Mouse (Mus musculus): Measurements from ENCODE around the gene Pax8.
A peak's percentile ranks its signal among the peaks of the same experiment; 100 is the strongest.

The Pax8 gene

DNA sequence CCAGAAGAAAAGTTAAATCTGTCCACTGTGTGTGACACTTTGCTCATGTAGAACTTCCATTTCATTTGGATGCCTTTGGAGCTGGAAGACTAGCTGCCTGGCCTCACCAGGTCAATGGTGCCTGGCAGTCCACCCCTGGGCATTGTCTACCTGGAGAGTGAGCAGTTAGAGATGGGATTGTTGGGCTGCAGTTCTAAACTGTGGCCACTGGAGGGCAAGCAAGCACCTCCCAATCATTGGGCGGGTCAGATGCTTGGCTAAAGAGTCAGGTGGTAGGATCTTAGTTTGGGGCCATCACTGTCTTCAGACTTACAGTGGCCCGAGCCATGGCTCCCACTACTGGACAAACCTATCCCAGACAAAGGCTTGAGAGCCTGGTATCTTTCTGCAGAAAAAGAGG is 66.2 kb downstream of the Pax8 start:
- peak; percentile 59 to 63 for DNase-seq

DNA sequence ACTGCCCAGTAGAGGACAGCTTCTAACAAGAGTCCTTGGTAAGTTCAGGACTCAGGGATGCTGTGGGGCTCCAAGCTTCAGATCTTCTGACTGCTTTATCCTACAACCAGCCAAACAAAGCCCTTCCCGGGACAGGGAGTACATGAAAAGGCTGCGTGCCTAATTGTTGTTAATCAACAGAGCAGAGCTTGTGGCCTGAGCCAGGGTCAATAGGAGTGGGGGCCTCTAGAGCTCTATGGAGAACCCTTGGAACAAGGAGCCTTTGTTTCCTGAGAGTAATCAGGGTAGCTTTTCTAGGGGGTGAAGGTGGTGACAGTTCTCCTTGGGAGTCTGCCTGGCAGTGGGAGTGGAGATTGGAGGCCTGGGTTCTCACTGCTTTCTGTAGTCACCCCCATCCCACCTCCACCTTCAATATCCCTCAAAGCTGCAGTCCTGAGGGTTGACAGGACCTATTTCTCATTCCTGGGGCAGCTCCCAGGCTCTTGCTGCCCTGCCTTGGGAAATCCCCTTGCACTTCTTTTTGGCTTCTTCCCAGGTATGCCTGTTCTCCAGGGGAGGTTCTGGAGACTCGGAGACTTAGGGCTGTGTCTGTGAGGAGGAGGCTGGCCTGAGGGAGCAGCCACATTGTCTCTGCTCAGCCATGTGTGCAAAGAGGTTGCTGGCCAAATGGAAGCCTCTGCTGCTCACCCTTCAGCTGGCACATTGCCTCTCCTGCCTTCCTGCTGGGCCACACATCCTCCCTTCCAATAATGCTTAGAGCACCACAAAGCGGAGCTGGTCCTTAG is 67.5 kb downstream of the Pax8 start:
- DNase-seq = no peak

DNA sequence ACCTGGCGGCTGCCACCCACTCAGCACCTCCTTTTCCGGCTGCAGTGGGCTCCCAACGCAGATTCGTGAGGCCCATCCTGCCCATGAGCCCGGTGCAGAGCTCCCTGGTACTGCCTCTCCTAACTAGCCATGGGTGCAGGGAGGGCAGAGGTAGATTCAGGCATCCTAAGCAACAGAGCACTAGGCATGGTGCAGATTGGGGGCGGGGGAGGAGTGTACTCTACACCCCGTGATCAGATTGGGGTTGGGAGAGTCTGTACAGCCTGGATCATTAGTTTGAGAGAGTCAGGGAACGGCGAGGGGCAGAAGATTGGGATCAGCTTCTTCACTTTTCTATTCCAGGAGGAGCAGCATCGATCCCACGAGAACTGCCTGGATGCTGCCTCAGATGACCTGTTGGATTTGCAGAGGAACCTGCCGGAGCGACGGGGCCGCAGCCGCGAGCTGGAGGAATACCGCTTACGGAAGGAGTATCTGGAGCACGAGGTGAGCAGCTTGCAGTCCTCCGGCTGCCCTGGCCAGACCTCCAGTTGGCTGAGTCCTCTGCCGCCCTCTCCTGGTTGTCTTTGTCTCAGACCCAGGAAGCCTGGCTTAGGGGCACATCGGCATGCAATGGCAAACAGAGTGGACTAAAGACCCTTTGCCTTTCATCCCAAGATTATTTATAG is 69.9 kb downstream of the Pax8 start:
- DNase-seq = peak; percentile 74 to 80

DNA sequence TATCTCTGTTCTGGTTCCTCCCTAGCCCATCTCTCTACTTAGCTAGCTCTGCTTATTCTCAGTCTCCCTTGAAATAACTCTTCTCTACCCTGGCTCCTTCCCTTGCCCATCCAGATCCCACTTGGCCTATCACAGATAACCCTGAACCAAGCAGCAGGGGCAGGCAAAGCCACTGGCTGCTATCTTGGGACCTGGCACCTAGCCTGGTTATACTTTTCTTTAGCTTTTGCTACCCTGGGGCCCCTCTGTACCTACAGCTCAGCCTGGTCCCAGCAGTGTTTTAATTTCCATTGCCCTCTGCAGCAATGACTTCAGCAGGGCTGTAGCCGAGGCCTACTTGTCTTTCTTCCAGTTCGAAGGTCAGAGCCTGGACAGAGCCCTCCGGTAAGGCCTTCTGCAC is 74.7 kb downstream of the Pax8 start:
- no peak for DNase-seq

DNA sequence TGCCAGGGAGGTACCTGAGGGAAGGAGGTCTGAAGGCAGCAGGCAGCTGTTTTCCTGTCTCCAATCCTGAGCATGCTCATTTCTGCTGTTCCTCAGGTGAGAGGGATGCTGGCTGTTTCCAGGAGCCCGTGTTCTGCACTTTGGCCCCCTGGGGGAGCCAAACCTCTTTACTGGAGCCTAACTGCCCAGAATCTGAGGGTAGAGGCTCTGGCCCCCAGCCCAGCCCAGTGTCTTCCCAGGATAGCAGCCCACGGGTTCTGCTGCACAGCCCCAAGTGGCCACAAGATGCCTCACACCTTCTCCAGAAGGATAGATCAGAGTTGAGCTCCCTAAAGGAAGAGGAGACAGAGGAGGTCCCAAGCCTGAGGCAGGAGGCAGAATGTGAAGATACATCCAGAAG is 78.3 kb downstream of the Pax8 start:
- no peak for DNase-seq

DNA sequence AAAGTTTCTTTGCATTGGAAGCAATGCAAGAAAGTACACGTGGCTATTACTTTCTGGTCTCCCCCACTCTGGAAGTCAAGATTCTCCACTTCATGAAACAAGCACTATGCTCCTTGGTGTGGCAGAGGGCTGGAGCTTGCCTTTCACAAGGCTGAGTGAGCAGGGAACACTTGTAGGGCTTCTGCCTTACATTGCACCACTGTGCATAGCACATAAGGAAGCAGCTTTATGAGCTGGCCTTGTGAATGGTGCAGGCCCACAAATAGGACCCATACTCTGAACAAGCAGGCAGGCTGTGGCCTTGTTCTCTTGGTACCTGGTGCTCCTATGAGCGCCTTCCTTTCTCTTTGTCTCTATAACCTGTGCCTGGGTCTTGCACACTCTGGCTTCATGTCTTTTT is 82.1 kb downstream of the Pax8 start:
- DNase-seq = no peak

DNA sequence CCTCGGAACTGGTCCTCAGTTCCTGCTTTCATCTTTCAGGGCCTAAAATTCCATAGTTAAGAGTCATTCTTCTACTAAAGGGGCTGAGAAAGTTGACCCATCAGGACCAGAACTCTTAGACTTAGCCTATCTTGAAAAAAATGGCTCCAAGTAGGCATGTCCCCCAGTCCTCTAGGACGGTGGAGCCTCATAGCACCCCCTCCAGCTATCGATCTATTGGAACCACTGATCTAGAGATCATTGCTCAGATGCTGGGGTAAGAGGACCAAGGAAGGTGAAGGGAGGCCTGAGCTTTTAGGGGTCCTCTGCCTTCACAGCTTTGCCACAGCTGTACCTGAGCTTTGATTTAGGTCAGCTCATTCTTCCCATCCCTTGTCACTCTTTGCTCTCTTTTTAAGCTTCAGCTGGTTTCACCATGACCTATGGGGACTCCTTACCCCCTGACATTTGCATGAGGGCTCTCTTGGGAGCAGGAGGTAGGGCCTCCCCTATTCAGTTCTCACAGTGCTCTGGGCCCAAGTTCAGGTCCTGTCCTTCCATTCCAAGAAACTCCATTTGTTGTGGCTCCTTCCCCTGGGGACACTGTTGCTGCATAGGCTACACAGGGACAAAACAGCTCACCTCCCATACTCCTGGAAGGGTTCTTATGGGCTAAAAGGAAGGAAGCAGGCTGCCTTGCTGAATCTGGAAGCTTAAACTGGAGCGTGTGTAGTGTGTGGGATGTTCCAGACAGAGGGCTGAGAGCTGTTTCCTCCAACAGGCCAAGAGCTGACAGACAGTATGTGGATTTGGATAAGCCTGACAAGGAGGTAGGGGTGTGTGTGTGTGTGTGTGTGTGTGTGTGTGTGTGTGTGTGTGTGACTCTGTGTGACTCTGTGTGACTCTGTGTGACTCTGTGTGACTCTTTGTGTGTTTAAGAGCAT is 87.8 kb downstream of the Pax8 start:
- no peak for DNase-seq

DNA sequence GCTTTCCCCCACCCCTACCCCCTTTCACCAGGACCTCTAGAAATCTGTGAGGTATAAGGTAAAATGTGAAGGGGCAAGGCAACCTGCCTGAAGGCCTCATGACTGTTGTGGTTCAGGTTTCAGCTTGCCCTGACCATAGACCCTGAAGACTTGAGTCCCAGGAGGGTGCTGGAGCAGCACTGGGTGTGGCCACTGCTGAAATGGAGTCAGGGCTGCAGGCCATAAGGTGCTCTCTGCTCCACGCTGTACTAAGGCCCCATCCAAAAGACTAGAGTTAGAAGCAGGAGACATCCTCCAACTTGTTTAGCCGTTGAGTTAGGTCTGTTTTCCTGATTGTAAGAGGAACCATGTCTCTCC is 88.5 kb downstream of the Pax8 start:
- DNase-seq = no peak

DNA sequence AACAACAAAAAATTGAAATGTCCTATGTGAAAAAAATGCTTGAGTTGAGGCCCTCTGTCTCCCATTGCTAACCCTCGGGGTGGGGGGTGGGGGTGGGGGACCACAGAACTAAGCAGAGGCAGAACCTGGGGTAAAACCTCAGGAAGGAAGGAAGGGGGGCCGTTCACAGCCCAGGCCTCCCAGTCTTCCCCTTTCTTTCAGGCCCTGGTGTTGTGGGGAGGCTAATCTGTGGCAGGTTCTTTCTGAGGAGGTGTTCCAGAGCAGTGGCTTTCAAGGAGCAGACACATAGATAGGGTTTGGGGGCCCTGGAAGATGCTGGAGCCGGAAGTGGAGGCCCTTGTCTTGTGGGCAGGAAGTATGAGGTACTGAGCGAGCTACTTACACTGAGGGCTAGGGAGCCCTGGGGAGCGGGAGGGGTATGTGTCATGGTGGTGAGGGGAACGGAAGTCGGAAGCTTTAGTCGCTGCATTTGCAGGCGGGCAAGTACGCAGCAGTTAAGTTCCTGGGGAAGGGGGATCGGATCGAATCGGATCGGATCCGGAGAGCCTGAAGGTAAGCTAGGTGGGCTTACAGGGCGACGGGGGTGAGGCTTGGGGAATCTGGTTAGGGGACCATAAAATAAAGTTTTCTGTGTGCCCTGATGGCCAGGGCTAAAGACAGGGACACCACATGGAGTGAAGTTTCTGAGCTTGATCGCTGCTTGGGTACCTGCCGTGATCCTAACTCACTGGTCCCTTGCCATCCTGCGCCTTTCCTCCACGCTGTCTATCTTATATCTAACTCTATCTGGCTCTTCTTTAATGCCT is 89.0 kb downstream of the Pax8 start:
- DNase-seq = peak in 1 of 2 experiments; percentile 49

DNA sequence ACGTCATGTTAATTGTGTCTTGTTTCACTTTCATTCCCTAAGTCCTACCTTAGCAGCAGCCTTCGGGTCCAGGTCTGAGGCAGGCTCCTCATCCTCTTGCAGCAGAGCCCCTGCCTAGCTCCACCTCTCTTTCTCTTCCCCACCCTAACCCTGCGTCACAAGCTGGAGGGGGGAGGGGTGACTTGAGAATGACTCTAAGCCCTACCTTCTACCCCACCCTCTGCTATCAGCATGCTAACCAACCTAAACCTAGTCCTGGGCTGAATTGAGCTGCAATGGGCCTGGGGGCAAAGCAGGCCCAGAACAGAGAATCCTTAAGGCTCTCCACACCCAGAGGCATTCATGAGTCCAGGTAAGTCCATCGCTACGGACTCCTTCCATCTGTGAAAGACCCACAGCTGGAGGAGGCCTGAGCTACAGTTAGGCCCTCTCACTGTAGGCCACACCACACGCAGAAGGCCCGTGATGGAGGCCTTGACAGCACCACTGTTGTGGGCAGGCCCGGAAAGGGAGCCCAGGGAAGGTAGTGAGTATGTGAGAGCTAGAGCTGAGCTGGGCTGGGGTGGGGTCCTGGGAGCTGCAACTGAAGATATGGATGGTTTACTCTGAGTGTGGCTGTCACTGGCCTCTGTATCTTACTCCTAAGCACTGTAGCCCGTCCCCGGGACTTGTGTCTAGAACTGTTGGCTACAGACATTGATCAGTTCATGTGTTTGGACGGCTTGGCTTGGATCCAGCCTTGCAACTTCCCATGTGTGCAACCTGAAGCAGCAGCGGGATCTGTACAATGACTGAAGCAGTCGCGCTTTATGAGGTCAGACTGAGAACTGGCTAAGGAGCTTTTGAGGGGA is 90.1 kb downstream of the Pax8 start:
- DNase-seq = peak; percentile 66 to 73

DNA sequence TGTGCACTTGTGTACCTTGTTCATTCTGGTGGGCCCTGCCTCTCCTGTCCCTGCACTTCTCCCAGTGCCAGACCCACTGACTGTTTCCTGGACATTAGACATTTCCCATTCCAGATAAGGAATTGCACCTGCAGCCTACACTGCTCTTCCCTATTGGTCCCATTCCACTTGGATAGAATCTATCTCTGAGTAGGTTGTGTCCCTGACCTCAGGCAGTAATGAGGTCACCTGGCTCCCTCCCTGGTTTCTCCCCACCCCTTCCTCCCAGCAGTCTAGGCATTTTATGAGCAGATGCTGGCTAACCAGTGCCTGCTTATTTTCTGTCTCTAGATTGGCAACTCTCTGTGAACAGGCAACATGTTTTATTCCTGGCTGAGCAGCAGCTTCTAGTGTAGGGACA is 91.0 kb downstream of the Pax8 start:
- DNase-seq = no peak

DNA sequence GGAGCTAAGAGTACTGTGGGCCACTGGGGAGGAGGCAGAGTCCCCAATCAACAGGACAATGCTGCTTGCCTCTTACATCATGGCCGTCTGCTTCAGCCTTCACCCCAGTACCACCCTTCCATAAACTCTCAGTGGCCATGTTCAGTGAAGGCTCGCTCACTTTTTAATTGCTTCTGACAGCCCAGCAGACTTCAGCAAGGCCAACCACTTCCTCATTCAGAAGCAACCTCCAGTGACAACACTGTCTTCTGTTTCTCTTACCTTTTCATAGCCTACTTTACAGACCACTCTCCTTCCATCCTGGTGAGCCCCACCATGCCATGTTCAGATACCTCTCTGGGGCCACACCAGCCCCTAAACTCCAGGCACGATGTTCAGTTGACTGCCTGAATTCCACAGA is 91.8 kb downstream of the Pax8 start:
- DNase-seq = no peak

DNA sequence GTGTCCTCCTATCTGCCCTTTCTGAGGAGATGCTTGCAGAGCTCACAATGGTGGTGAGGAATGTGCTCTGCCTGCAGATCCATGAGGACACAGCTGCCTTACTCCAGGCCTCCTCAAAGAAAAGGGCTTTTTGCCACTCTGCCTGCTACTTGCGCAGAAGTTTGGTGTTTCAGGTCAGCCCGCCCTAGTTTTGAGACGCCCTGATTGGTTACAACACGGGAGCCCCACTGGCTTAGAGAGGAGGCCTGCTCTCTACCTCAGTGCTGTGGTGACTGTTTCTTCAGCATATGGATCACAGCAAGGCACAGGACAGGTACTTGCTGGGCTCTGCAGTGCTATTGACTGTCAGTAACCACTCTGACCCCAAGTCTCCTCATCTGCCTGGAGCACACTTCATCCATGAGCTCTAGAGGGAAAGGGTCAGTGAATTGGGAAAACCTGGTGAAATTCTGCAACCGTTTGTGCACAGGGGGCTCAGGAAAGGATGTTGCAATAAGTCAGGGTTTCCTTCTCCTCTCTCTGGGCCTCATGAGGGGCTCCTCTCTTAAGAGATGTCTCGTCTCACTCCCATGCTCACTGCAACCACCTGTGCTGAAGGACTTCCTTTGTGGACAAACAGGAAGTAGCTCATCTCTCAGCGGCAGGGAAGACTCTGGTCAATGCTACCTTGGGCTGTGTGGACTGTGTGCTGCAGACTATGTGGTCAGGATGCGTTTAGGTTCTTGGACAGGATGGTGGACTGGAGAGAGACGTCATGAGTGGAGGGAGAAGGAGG is 92.8 kb downstream of the Pax8 start:
- DNase-seq = no peak

DNA sequence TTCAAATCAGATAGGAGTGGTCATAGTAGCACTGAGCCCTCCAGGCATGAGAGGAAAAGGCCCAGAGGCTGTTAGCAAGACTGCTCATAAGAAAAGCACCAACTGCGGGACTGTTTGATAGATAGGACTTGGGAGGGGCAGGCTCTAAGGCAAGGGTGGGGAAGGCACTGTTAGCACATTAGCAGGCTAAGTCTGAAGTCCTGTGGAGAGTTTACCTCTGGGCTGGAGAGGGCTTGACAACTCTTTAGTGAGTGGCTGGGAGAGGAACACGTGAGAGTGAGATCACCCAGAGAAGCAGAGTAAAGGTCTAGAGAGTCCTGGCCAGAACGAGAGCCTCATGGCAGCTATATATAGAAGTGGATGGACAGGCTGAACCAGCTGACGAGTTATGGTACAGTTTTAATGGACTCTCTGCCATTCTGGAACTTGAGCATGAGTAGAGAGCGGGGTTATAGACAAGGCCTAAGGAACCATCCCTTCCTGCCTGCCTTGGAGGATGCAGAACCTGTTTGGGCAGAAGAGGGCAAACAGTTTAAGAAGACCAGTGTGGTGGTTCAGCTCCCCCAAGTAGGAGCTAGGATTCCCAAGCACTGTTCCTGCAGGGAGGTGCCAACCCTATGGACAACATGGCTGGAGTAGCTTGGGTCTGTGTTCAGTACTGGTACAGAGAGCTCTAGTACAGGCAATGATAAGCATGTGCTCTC is 96.5 kb downstream of the Pax8 start:
- peak; percentile 77 to 80 for DNase-seq
